Mouse (Mus musculus): Measurements from ENCODE around the gene Slc15a4. TPM values are rescaled to one million over a fixed set of nuclear protein-coding genes. Genes with fewer than 3 reads are reported as not detected.
A peak's percentile ranks its signal among the peaks of the same experiment; 100 is the strongest.

The Slc15a4 gene
- polyA plus RNA-seq, 1 experiment from 2014 or later: 17.6 TPM

- ATAC-seq (replicated peaks; ENCODE audit: low FRiP score) (no peak), DNase-seq (ENCODE audit: low spot score) (no peak)
- 28% methylated on average over 4 of the region's 4 CpGs for WGBS
- peak overlapping the region; percentile 71; the same call in 1 of the 2 replicates for H3K4me2 ChIP-seq
- H3K4me1 ChIP-seq (replicated peaks; ENCODE audit: control insufficient read depth, insufficient read depth, low read length): peaks cover 2% of the 10 kb centered on the region; the same call in 1 of the 2 replicates
- H3K9ac ChIP-seq (ENCODE audit: low read depth, low read length): no peak overlapping the region
- H3K27me3 ChIP-seq (replicated peaks; ENCODE audit: control insufficient read depth, insufficient read depth, low read length): peaks cover 29% of the 10 kb centered on the region
- H3K27ac ChIP-seq (ENCODE audit: low read depth, low read length): no peak overlapping the region
- no peaks in the 10 kb centered on the region for H3K9me3 ChIP-seq (ENCODE audit: control insufficient read depth, low read length)
- no peaks in the 10 kb centered on the region for H3K36me3 ChIP-seq (ENCODE audit: control insufficient read depth, insufficient read depth, low read length)
- no peak overlapping the region for H3K4me3 ChIP-seq (ENCODE audit: low read depth, low read length)
Observed at GRCm38 (mm10) chr5:127633188-127633587, 491 bp upstream of the Slc15a4 start.

GRCm38 (mm10) chr5:127631671-127632070, 1.0 kb downstream of the Slc15a4 start:
- H3K27ac ChIP-seq (ENCODE audit: low read depth, low read length): no peak overlapping the region
- no peak overlapping the region for H3K4me3 ChIP-seq (ENCODE audit: low read depth, low read length)
- H3K9ac ChIP-seq (ENCODE audit: low read depth, low read length): no peak overlapping the region
- ATAC-seq (replicated peaks; ENCODE audit: low FRiP score) (no peak), DNase-seq (ENCODE audit: low spot score) (no peak)
- peaks cover 29% of the 10 kb centered on the region for H3K27me3 ChIP-seq (replicated peaks; ENCODE audit: control insufficient read depth, insufficient read depth, low read length)
- peaks cover 2% of the 10 kb centered on the region; the same call in 1 of the 2 replicates for H3K4me1 ChIP-seq (replicated peaks; ENCODE audit: control insufficient read depth, insufficient read depth, low read length)
- H3K36me3 ChIP-seq (ENCODE audit: control insufficient read depth, insufficient read depth, low read length): no peaks in the 10 kb centered on the region
- 16% methylated on average over 5 of the region's 5 CpGs for WGBS
- H3K4me2 ChIP-seq: peak overlapping the region; percentile 71
- no peaks in the 10 kb centered on the region for H3K9me3 ChIP-seq (ENCODE audit: control insufficient read depth, low read length)

GRCm38 (mm10) chr5:127627242-127627641, 5.5 kb downstream of the Slc15a4 start:
- 82% methylated on average over 12 of the region's 12 CpGs for WGBS
- H3K4me2 ChIP-seq: no peak overlapping the region
- no peak overlapping the region for H3K4me3 ChIP-seq (ENCODE audit: low read depth, low read length)
- ATAC-seq (replicated peaks; ENCODE audit: low FRiP score) (no peak), DNase-seq (ENCODE audit: low spot score) (no peak)
- no peak overlapping the region for H3K9ac ChIP-seq (ENCODE audit: low read depth, low read length)
- H3K9me3 ChIP-seq (ENCODE audit: control insufficient read depth, low read length): no peaks in the 10 kb centered on the region
- peaks cover 13% of the 10 kb centered on the region for H3K27me3 ChIP-seq (replicated peaks; ENCODE audit: control insufficient read depth, insufficient read depth, low read length)
- peaks cover under 1% of the 10 kb centered on the region; the same call in 1 of the 2 replicates for H3K4me1 ChIP-seq (replicated peaks; ENCODE audit: control insufficient read depth, insufficient read depth, low read length)
- H3K36me3 ChIP-seq (ENCODE audit: control insufficient read depth, insufficient read depth, low read length): no peaks in the 10 kb centered on the region
- H3K27ac ChIP-seq (ENCODE audit: low read depth, low read length): no peak overlapping the region

- H3K9me3 ChIP-seq (ENCODE audit: control insufficient read depth, low read length): no peaks in the 10 kb centered on the region
- no peak overlapping the region for H3K9ac ChIP-seq (ENCODE audit: low read depth, low read length)
- H3K4me1 ChIP-seq (replicated peaks; ENCODE audit: control insufficient read depth, insufficient read depth, low read length): no peaks in the 10 kb centered on the region
- DNase-seq (ENCODE audit: low spot score) (no peak), ATAC-seq (replicated peaks; ENCODE audit: low FRiP score) (no peak)
- no peak overlapping the region for H3K4me2 ChIP-seq
- H3K36me3 ChIP-seq (ENCODE audit: control insufficient read depth, insufficient read depth, low read length): no peaks in the 10 kb centered on the region
- H3K27me3 ChIP-seq (replicated peaks; ENCODE audit: control insufficient read depth, insufficient read depth, low read length): no peaks in the 10 kb centered on the region
- H3K27ac ChIP-seq (ENCODE audit: low read depth, low read length): no peak overlapping the region
- WGBS: 72% methylated on average over 10 of the region's 10 CpGs
- H3K4me3 ChIP-seq (ENCODE audit: low read depth, low read length): no peak overlapping the region
Observed at GRCm38 (mm10) chr5:127624427-127625213, 8.1 kb downstream of the Slc15a4 start.

GRCm38 (mm10) chr5:127621108-127621507, 11.6 kb downstream of the Slc15a4 start:
- Histone ChIP-seq H3K36me3 (ENCODE audit: control insufficient read depth, insufficient read depth, low read length) (no peaks in the 10 kb centered on the region), H3K4me3 (ENCODE audit: low read depth, low read length) (no peak overlapping the region), H3K27ac (ENCODE audit: low read depth, low read length) (no peak overlapping the region), H3K4me1 (replicated peaks; ENCODE audit: control insufficient read depth, insufficient read depth, low read length) (no peaks in the 10 kb centered on the region), H3K9me3 (ENCODE audit: control insufficient read depth, low read length) (no peaks in the 10 kb centered on the region), H3K27me3 (replicated peaks; ENCODE audit: control insufficient read depth, insufficient read depth, low read length) (no peaks in the 10 kb centered on the region), H3K4me2 (no peak overlapping the region), H3K9ac (ENCODE audit: low read depth, low read length) (no peak overlapping the region)
- no peak for DNase-seq (ENCODE audit: low spot score)
- no peak for ATAC-seq (replicated peaks; ENCODE audit: low FRiP score)
- WGBS: 62% methylated on average over 10 of the region's 10 CpGs

GRCm38 (mm10) chr5:127620371-127620770, 12.3 kb downstream of the Slc15a4 start:
- DNase-seq (ENCODE audit: low spot score): no peak
- WGBS: 78% methylated on average over 8 of the region's 8 CpGs

GRCm38 (mm10) chr5:127618834-127619233, 13.9 kb downstream of the Slc15a4 start:
- no peak for ATAC-seq (replicated peaks; ENCODE audit: low FRiP score)

More at GRCm38 (mm10) chr5:127620371-127620770, 12.3 kb downstream of the Slc15a4 start:
- Histone ChIP-seq H3K9me3 (ENCODE audit: control insufficient read depth, low read length) (no peaks in the 10 kb centered on the region), H3K4me1 (replicated peaks; ENCODE audit: control insufficient read depth, insufficient read depth, low read length) (peaks cover 6% of the 10 kb centered on the region; the same call in 1 of the 2 replicates), H3K27me3 (replicated peaks; ENCODE audit: control insufficient read depth, insufficient read depth, low read length) (no peaks in the 10 kb centered on the region), H3K4me3 (ENCODE audit: low read depth, low read length) (no peak overlapping the region), H3K4me2 (no peak overlapping the region), H3K27ac (ENCODE audit: low read depth, low read length) (no peak overlapping the region), H3K36me3 (ENCODE audit: control insufficient read depth, insufficient read depth, low read length) (no peaks in the 10 kb centered on the region), H3K9ac (ENCODE audit: low read depth, low read length) (no peak overlapping the region)
- ATAC-seq (replicated peaks; ENCODE audit: low FRiP score): no peak

GRCm38 (mm10) chr5:127616884-127617635, 15.6 kb downstream of the Slc15a4 start:
- peak; percentile 93 for ATAC-seq (replicated peaks; ENCODE audit: low FRiP score)
- peak overlapping the region; percentile 97 for H3K4me2 ChIP-seq
- H3K4me1 ChIP-seq (replicated peaks; ENCODE audit: control insufficient read depth, insufficient read depth, low read length): peaks cover 11% of the 10 kb centered on the region
- peak; percentile 94 for DNase-seq (ENCODE audit: low spot score)
- WGBS: under 1% methylated on average over 88 of the region's 91 CpGs
- peak overlapping the region; percentile 97 for H3K4me3 ChIP-seq (ENCODE audit: low read depth, low read length)
- H3K9ac ChIP-seq (ENCODE audit: low read depth, low read length): peak overlapping the region; percentile 93
- H3K27ac ChIP-seq (ENCODE audit: low read depth, low read length): peak overlapping the region; percentile 66; the same call in 1 of the 2 replicates
- no peaks in the 10 kb centered on the region for H3K36me3 ChIP-seq (ENCODE audit: control insufficient read depth, insufficient read depth, low read length)
- H3K27me3 ChIP-seq (replicated peaks; ENCODE audit: control insufficient read depth, insufficient read depth, low read length): no peaks in the 10 kb centered on the region
- H3K9me3 ChIP-seq (ENCODE audit: control insufficient read depth, low read length): no peaks in the 10 kb centered on the region

More at GRCm38 (mm10) chr5:127618834-127619233, 13.9 kb downstream of the Slc15a4 start:
- Histone ChIP-seq H3K36me3 (ENCODE audit: control insufficient read depth, insufficient read depth, low read length) (no peaks in the 10 kb centered on the region), H3K27ac (ENCODE audit: low read depth, low read length) (no peak overlapping the region), H3K4me1 (replicated peaks; ENCODE audit: control insufficient read depth, insufficient read depth, low read length) (peaks cover 11% of the 10 kb centered on the region), H3K9me3 (ENCODE audit: control insufficient read depth, low read length) (no peaks in the 10 kb centered on the region), H3K9ac (ENCODE audit: low read depth, low read length) (no peak overlapping the region), H3K4me2 (no peak overlapping the region), H3K4me3 (ENCODE audit: low read depth, low read length) (no peak overlapping the region), H3K27me3 (replicated peaks; ENCODE audit: control insufficient read depth, insufficient read depth, low read length) (no peaks in the 10 kb centered on the region)
- no peak for DNase-seq (ENCODE audit: low spot score)
- 79% methylated on average over 3 of the region's 3 CpGs for WGBS

Measured in liver, embryonic 11.5 days (tissue).